Mouse (Mus musculus) limb, embryonic 11.5 days (tissue): ENCODE data around the gene Csad. TPM values are rescaled to one million over a fixed set of nuclear protein-coding genes. Genes with fewer than 3 reads are reported as not detected.

Experiments
- ATAC-seq: fragments of 200-750 bp; cut with Nextera tagmentation; 2 replicates; pipeline ENCODE4 v1.8.0; 2017; ENCODE audit warnings: low read depth; ENCODE audit not compliant: insufficient number of reproducible peaks, low FRiP score, low TSS enrichment
- DNase-seq: peaks from one replicate; pipeline ENCODE4 v3.0.0-alpha.2; 2015; ENCODE audit warnings: low spot score
- H3K27ac ChIP-seq: fragments of 300-500 bp; sonication (generic); replicated peaks from 2 replicates; pipeline ENCODE4 v1.5.1; 2014; ENCODE audit warnings: low read depth, mild to moderate bottlenecking, low read length
- H3K27me3 ChIP-seq: fragments of 300-500 bp; sonication (generic); 2 replicates; pipeline ENCODE4 v1.6.1; 2014; ENCODE audit warnings: mild to moderate bottlenecking, low read length, mixed read lengths; ENCODE audit not compliant: control insufficient read depth, insufficient read depth
- H3K36me3 ChIP-seq: fragments of 300-500 bp; sonication (generic); 2 replicates; pipeline ENCODE4 v1.6.1; 2014; ENCODE audit warnings: mild to moderate bottlenecking, low read length, moderate library complexity, mixed read lengths; ENCODE audit not compliant: control insufficient read depth, insufficient read depth
- H3K4me1 ChIP-seq: fragments of 300-500 bp; sonication (generic); 2 replicates; pipeline ENCODE4 v1.6.1; 2014; ENCODE audit warnings: low read length, mixed read lengths; ENCODE audit not compliant: control insufficient read depth, insufficient read depth
- H3K4me2 ChIP-seq: fragments of 300-500 bp; sonication (generic); 2 replicates; pipeline ENCODE4 v1.6.1; 2014; ENCODE audit warnings: low read depth, mild to moderate bottlenecking, moderate library complexity; ENCODE audit not compliant: severe bottlenecking
- H3K4me3 ChIP-seq: fragments of 300-500 bp; sonication (generic); 2 replicates; pipeline ENCODE4 v1.5.1; 2014; ENCODE audit warnings: low read depth, low read length
- H3K9ac ChIP-seq: fragments of 300-500 bp; sonication (generic); 2 replicates; pipeline ENCODE4 v1.6.1; 2014; ENCODE audit warnings: mild to moderate bottlenecking, low read length
- H3K9me3 ChIP-seq: fragments of 300-500 bp; sonication (generic); 2 replicates; pipeline ENCODE4 v1.6.1; 2016; ENCODE audit warnings: low read length; ENCODE audit not compliant: control insufficient read depth
- WGBS: fragments of 180-500 bp; shearing (Covaris S2); extraction: QIAGEN DNeasy Blood & Tissue Kit; methylation state at CpG from one replicate; pipeline ENCODE4 v1.1.7; 2014; 5-methylcytosine and 5-hydroxymethylcytosine counted together
- polyA plus RNA-seq: library from polyadenylated mRNA; unstranded; fragments of >200 nt; fragmentation: Nextera tagmentation; extraction: Ambion mirVana; gene quantifications from 2 replicates; pipeline ENCODE4 v1.2.1, GENCODE M21; 2014

Csad gene
- polyA plus RNA-seq, 1 experiment from 2014 or later = 37.3 TPM

DNA sequence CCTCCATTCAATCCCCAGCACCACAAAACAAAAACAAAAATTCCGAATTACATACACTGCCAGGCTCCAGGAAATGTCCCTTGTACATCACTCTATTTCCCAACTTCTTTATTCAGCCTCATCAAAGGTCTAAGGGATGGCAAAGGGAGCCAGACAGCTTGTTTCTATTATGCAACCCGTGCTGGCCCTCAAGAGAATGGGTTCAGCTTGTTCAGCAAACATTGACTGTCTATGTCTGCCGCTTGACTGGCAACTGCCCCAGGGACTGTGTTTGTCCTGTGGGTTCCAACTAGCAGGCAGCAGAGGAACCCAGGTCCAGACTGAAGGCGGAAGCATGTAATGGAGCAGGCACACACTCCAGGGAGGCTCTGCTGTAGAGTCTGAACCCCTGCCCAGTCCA lies 5.7 kb downstream of the Csad start:
- Histone ChIP-seq H3K4me2 (no peak overlapping the region), H3K27ac (no peak overlapping the region), H3K4me1 (peaks cover 3% of the 10 kb centered on the region; the same call in 1 of the 2 replicates), H3K27me3 (no peaks in the 10 kb centered on the region), H3K9ac (no peak overlapping the region), H3K4me3 (no peak overlapping the region), H3K36me3 (no peaks in the 10 kb centered on the region; the same call in 1 of the 2 replicates), H3K9me3 (no peaks in the 10 kb centered on the region)
- no peak for ATAC-seq
- no peak for DNase-seq
- WGBS = 83% methylated on average over 4 of the region's 4 CpGs

DNA sequence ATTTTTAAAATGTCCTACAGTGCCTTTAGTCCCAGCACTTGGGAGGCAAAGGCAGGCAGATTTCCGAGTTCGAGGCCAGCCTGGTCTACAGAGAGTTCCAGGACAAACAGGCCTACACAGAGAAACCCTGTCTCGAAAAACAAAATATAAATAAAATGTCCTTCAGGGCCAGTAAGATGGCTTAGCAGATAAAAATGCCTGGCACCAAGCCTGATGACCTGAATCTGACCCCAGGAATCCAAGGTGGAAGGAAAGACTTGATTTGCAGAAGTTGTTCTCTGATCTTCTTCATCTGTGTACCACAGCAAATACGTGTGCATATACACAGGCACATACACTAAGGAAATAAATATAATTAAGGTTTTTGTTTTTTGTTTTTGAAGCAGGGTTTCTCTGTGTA lies 9.2 kb downstream of the Csad start:
- Histone ChIP-seq H3K27ac (no peak overlapping the region), H3K27me3 (no peaks in the 10 kb centered on the region), H3K4me3 (no peak overlapping the region), H3K4me1 (no peaks in the 10 kb centered on the region), H3K4me2 (no peak overlapping the region), H3K9me3 (no peaks in the 10 kb centered on the region), H3K9ac (no peak overlapping the region), H3K36me3 (no peaks in the 10 kb centered on the region; the same call in 1 of the 2 replicates)
- DNase-seq (no peak), ATAC-seq (no peak)
- WGBS = 83% methylated on average over 4 of the region's 4 CpGs

DNA sequence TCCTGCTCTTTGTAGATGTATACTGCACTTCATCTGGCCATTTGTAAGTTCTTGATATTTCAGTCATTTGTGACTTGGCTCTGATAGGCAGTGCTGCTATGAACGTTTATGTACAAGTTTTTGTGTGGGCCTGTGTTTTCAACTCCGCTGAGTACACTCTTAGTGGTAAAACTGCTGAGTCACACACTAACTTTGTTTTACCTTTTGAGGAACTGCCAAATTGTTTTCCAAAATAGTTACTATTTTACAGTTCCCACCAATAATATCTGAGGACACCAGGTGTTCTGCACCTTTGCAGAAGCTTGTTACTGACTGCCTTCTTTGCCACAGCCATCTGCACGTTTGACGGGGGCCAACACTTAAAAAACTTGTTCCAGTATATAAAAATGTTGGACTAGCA lies 10.1 kb downstream of the Csad start:
- H3K27ac ChIP-seq = no peak overlapping the region
- no peaks in the 10 kb centered on the region; the same call in 1 of the 2 replicates for H3K36me3 ChIP-seq
- DNase-seq (no peak), ATAC-seq (no peak)
- no peaks in the 10 kb centered on the region for H3K9me3 ChIP-seq
- H3K27me3 ChIP-seq = no peaks in the 10 kb centered on the region
- no peak overlapping the region for H3K4me2 ChIP-seq
- no peak overlapping the region for H3K9ac ChIP-seq
- 89% methylated on average over 4 of the region's 4 CpGs for WGBS
- H3K4me1 ChIP-seq = no peaks in the 10 kb centered on the region
- H3K4me3 ChIP-seq = no peak overlapping the region

DNA sequence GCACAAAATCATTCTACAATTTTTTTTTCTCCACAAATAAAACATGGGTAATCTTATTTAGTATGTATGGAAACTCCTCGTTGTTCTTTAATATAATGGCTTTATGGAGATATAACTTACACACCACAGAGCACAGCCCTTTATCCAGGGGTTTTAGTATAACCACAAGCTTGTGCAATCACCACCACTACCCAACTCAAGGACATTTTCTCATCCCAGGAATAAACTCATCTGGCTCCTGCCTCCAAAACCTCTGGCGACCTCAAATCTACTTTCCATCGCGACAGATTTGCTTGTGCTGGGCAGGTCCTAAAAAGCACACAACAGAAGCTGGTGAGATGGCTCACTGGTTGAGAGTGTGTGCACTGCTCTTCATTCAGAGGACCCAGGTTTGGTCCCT lies 10.9 kb downstream of the Csad start:
- DNase-seq = no peak
- ATAC-seq = no peak
- Histone ChIP-seq H3K27me3 (no peaks in the 10 kb centered on the region), H3K4me1 (no peaks in the 10 kb centered on the region), H3K36me3 (no peaks in the 10 kb centered on the region; the same call in 1 of the 2 replicates), H3K9me3 (no peaks in the 10 kb centered on the region), H3K27ac (no peak overlapping the region), H3K4me3 (no peak overlapping the region), H3K4me2 (no peak overlapping the region), H3K9ac (no peak overlapping the region)
- WGBS = 89% methylated on average over 4 of the region's 4 CpGs

DNA sequence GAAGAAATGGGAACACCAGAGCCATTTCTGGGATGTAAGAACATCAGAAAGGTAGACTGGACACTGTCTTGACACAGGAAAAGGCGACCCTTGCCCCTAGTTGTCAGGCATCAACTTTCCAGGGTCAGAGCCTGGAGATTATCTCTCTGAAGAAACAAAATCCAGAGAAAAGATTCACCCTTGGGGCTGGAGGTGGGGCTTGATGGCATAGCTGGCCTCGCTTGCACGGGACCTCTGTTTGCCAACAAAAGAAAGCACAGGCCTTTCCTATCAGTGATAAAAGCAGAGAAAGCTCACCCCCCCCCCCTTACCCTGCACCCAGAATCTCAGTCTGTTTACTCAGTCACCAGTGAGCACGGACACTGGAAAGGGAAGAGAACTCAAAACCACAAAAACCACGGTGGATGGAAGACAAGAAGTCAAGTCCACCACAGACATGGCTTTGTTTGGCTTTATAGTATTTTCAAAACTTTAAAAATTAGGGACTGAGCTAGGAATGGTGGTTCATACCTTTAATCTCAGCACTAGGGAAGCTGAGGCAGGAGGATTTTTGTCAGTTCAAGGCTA lies 11.6 kb downstream of the Csad start:
- Histone ChIP-seq H3K27ac (no peak overlapping the region), H3K27me3 (no peaks in the 10 kb centered on the region), H3K36me3 (no peaks in the 10 kb centered on the region; the same call in 1 of the 2 replicates), H3K4me1 (no peaks in the 10 kb centered on the region), H3K4me2 (no peak overlapping the region), H3K9ac (no peak overlapping the region), H3K9me3 (no peaks in the 10 kb centered on the region), H3K4me3 (no peak overlapping the region)
- no peak for DNase-seq
- ATAC-seq = no peak
- WGBS = 66% methylated on average over 5 of the region's 5 CpGs

DNA sequence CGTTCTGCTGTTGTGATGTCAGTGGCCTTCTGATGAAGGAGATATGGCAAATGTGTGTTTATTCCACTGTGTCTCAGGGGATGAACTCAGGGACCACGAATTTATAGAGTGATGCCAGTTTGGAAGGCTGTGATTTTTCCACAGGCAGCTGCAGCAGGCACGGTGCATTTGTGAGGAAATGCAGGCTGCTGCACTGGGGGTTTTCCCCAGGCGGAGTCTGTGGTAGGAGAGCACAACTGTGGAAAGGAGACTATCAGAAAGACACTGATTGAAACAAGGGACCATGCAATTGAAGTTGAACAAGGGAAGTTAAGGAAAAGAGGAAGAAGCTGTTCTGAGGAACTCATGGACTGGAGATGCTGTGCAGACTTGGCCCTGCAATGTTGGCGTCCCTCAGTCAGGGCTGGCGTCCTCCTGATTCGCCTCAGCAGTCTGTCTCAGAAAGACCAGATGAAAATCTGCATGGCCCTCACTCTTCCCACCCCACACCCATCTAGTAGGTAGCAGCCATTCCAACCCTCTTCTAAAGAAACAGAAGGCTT lies 12.2 kb downstream of the Csad start:
- Histone ChIP-seq H3K27me3 (no peaks in the 10 kb centered on the region), H3K36me3 (no peaks in the 10 kb centered on the region; the same call in 1 of the 2 replicates), H3K9ac (no peak overlapping the region), H3K4me2 (no peak overlapping the region), H3K4me1 (no peaks in the 10 kb centered on the region), H3K4me3 (no peak overlapping the region), H3K27ac (no peak overlapping the region), H3K9me3 (no peaks in the 10 kb centered on the region)
- ATAC-seq (no peak), DNase-seq (no peak)
- WGBS = 71% methylated on average over 7 of the region's 7 CpGs

DNA sequence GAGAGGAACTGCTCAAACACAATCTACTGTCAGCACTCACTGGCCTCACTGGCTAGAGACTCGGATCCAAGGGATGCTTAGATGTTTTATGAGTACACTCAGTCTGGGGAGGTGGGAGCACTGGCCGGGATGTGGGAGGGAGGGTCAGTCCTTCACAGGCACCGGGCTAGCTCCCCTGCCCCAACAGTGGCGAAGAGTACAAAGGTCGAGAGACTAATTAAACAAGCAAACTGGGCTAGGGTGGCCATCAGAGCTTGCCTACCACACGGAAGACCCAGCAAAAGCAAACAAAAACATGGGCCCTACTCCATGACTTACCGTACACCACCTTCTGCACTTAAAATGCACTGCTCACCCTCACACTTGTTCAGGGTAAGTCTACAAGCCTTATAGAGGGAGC lies 12.8 kb downstream of the Csad start:
- Histone ChIP-seq H3K9me3 (no peaks in the 10 kb centered on the region), H3K4me2 (no peak overlapping the region), H3K27ac (no peak overlapping the region), H3K4me1 (no peaks in the 10 kb centered on the region), H3K36me3 (no peaks in the 10 kb centered on the region; the same call in 1 of the 2 replicates), H3K27me3 (no peaks in the 10 kb centered on the region), H3K9ac (no peak overlapping the region), H3K4me3 (no peak overlapping the region)
- DNase-seq (no peak), ATAC-seq (no peak)
- WGBS = 54% methylated on average over 7 of the region's 7 CpGs

DNA sequence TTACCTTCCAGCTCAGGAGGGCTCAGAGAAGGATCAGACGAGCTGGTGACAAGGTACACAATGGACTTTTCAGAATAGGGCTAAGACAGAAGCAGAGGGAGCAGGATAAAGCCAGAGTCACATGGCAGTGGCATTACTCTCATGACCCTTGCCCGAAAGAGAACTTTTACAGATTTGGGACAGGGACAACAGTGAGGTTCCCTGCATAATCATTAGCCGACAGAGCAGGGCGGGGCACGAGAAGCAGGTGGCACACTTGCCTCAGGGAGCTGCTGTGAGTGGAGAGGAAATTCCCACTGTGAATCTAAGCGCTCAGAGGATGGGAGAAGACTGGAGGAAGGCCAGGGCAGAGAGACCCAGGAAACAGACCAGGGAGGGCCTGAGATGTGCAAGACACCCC lies 15.6 kb downstream of the Csad start:
- no peak for ATAC-seq

DNA sequence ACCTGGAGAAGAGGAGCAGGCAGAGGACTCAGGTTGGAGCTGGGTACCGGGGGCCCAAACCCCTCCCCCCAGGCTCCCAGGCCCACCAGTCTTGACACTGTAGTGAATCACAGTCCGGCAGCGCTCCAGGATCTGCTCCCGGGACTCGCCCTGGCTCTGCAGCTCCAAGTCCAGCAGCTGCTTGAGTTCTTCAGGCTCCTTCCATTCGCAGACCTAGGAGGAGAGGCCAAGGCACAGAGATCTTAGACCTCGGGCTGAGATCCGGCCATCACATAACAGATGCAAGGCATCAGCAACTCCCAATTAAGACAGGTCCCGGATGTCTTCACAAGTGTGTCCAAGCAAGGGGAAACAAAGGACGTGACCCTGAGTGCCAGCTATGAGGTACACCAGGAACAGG lies 16.4 kb downstream of the Csad start:
- H3K27me3 ChIP-seq = no peaks in the 10 kb centered on the region
- no peak overlapping the region for H3K9ac ChIP-seq
- no peaks in the 10 kb centered on the region for H3K4me1 ChIP-seq
- H3K36me3 ChIP-seq = no peaks in the 10 kb centered on the region
- no peak for ATAC-seq
- 89% methylated on average over 10 of the region's 10 CpGs for WGBS
- no peak overlapping the region for H3K4me2 ChIP-seq
- no peak for DNase-seq
- no peaks in the 10 kb centered on the region for H3K9me3 ChIP-seq
- H3K27ac ChIP-seq = no peak overlapping the region
- H3K4me3 ChIP-seq = no peak overlapping the region

More for the DNA sequence above, 15.6 kb downstream of the Csad start:
- no peaks in the 10 kb centered on the region for H3K4me1 ChIP-seq
- no peak overlapping the region for H3K4me3 ChIP-seq
- H3K9me3 ChIP-seq = no peaks in the 10 kb centered on the region
- no peaks in the 10 kb centered on the region for H3K27me3 ChIP-seq
- no peak for DNase-seq
- no peaks in the 10 kb centered on the region for H3K36me3 ChIP-seq
- H3K9ac ChIP-seq = no peak overlapping the region
- no peak overlapping the region for H3K4me2 ChIP-seq
- 69% methylated on average over 6 of the region's 6 CpGs for WGBS
- H3K27ac ChIP-seq = no peak overlapping the region
